Mouse (Mus musculus) megakaryocyte, embryonic 14.5 days (primary cell): ENCODE results near the gene Thumpd2. TPM values are rescaled to one million over a fixed set of nuclear protein-coding genes. Genes with fewer than 3 reads are reported as not detected.
A peak's percentile ranks its signal among the peaks of the same experiment; 100 is the strongest.

Source experiments
- H3K27me3 ChIP-seq: replicated peaks from 2 replicates; pipeline ENCODE3; 2012; ENCODE audit warnings: inconsistent platforms
- H3K36me3 ChIP-seq: replicated peaks from 2 replicates; pipeline ENCODE3; 2012; ENCODE audit warnings: low read length, inconsistent platforms, mixed read lengths
- H3K4me1 ChIP-seq: 2 replicates; pipeline ENCODE4 v1.6.1; 2012; ENCODE audit warnings: inconsistent platforms
- H3K4me3 ChIP-seq: replicated peaks from 2 replicates; pipeline ENCODE3; 2012; ENCODE audit warnings: moderate library complexity, mild to moderate bottlenecking, inconsistent platforms
- H3K9me3 ChIP-seq: 2 replicates; pipeline ENCODE4 v1.6.1; 2012; ENCODE audit warnings: inconsistent platforms
- FLI1 ChIP-seq: IDR thresholded peaks from 2 replicates; pipeline ENCODE4 v1.6.1; 2012; ENCODE audit warnings: low read length, inconsistent platforms, mixed read lengths
- GATA1 ChIP-seq: IDR thresholded peaks from 3 replicates; pipeline ENCODE4 v1.6.1; 2012; ENCODE audit warnings: mixed read lengths, low read length, inconsistent platforms, borderline replicate concordance
- polyA plus RNA-seq: library from polyadenylated mRNA; stranded (reverse); fragments of >175 nt; gene quantifications from 2 replicates; pipeline ENCODE4 v1.2.3, GENCODE M21; 2012; ENCODE audit warnings: low replicate concordance; ENCODE audit not compliant: insufficient read depth

Gene Thumpd2
- polyA plus RNA-seq, 1 experiment = 0.68 TPM

DNA sequence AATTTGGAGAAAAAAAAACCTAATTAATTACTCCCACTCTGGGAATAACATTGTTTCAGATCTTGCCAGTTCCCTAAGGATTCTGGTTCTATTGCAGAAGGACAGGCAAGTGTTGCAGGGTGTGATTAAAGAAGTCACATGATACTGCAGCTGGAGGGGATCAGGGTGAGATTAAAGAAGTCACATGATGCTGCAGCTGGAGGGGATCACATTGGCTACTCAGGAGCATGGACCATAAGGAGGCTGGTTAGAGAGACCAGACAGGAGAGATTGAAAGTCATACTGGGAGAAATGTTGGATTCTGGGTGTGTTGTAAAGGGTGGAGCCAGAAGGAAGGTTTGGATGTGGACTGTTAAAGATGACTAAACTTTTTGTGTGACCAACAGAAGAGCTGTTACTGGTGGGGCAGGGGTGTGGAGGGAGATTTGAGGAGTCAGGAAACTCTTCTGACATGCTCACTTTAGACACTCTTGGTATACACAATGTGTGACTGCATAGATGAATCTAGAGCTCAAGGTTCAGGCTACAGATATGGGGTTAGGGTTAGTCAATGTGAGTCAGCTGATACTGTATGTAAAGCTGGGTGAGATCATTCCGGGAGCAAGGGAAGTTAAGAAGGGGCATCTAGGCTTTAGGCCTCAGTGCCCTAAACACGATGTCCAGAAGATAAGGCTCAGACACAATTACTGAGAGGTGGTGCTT is 26.0 kb downstream of the Thumpd2 start:
- H3K36me3 ChIP-seq = peaks cover 94% of the 10 kb centered on the region
- no peak overlapping the region for H3K4me3 ChIP-seq
- TF ChIP-seq GATA1 (no peak), FLI1 (no peak)
- no peaks in the 10 kb centered on the region for H3K9me3 ChIP-seq
- H3K4me1 ChIP-seq = peaks cover 23% of the 10 kb centered on the region
- no peaks in the 10 kb centered on the region for H3K27me3 ChIP-seq

DNA sequence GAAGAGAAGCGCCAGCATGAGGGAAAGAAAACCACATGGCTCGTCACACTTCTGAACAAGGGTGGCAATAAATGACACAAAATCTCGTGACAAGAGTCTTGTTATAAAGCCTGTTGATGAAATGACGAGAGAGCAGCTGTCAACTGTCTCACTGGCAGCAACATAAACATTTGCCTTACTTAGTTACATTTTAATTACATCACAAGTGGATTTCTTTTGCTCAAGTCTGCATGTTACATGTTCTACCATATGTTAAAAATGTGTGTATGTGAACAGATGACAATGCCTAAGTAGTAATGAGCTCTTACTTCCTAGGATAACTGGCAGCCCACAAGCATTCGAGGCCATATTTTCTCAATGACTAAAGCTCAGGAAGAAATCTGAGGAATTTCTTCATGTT is 29.5 kb downstream of the Thumpd2 start:
- H3K9me3 ChIP-seq = 0 out of 2 replicates have a peak, but pooled peaks cover 2% of the 10 kb centered on the region
- no peaks in the 10 kb centered on the region for H3K27me3 ChIP-seq
- peaks cover 33% of the 10 kb centered on the region for H3K4me1 ChIP-seq
- TF ChIP-seq FLI1 (no peak), GATA1 (no peak)
- no peak overlapping the region for H3K4me3 ChIP-seq
- H3K36me3 ChIP-seq = peaks cover 84% of the 10 kb centered on the region

DNA sequence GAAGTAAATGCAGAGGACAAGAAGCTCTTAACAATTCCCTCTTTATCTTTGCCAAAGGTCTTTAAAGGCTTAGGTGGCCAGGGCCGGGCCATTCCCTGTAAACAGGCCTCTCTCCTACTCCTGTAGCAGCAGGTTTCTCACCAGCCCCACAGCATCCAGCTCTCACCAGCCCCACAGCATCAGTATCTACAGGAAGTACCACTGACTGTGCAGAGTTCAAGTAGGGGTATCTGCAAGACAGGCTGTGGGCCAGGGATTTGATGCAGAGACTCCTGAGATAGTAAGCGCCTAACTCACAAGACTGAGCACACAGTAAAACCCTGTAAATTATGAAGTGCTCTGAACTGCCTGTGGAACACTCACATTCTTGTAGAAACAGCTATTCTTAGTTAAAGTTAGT is 31.9 kb downstream of the Thumpd2 start:
- Histone ChIP-seq H3K36me3 (peaks cover 84% of the 10 kb centered on the region), H3K9me3 (0 out of 2 replicates have a peak, but pooled peaks cover 2% of the 10 kb centered on the region), H3K4me3 (no peak overlapping the region), H3K27me3 (no peaks in the 10 kb centered on the region), H3K4me1 (peaks cover 26% of the 10 kb centered on the region)
- TF ChIP-seq GATA1 (no peak), FLI1 (no peak)

DNA sequence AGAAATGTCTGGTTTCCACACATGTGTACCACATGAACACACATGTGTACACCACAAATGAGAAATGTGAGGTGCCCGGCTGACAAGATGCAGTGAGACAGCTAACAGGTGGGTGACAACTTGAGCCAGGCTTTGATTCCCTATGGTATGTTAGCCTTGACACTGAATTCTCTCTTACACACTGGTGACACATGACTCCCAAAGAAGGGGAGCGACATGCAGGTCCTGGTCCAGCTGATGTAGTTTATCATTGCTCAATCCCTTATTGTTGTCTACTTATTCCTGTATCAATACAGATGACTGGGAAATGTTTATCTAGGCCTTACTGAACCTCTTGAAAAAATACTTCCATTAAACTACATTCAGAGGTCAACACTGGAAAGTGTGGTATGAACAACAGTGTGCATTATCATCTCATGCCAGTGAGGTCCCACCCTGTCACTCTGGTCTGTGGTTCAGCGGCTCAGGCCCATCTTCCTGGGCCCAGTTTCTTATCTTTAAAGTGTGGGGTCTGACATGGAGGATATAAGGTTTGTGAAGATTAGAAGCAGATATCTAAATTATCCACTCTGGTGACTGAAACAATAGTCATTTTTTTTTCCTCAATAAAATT is 32.9 kb downstream of the Thumpd2 start:
- H3K4me3 ChIP-seq = no peak overlapping the region
- H3K9me3 ChIP-seq = 0 out of 2 replicates have a peak, but pooled peaks cover 2% of the 10 kb centered on the region
- H3K27me3 ChIP-seq = no peaks in the 10 kb centered on the region
- no peak for TF ChIP-seq FLI1
- no peak for TF ChIP-seq GATA1
- H3K36me3 ChIP-seq = peaks cover 88% of the 10 kb centered on the region
- peaks cover 35% of the 10 kb centered on the region for H3K4me1 ChIP-seq

DNA sequence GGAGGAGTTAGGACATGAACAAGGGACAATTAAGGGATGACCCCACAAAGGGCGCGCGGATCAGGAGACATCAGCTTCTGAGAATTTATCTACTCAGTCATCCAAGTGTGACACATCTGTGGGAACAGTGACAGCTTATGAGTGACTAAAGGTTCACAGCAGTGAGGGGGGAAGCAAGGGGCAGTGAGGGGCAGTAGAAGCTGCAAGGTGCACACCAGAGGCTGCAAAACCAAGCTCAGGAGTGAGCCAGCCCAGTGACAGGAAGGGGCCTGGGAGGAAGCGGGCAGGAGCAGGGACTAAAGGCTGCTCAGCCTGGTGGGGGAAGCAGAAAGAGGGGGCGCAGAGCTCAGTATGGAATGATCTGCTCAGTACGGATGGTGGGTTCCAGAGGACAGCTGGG is 37.6 kb downstream of the Thumpd2 start:
- peak overlapping the region; percentile 14 for H3K4me3 ChIP-seq
- H3K36me3 ChIP-seq = peaks cover 91% of the 10 kb centered on the region
- no peak for TF ChIP-seq GATA1
- no peak for TF ChIP-seq FLI1

DNA sequence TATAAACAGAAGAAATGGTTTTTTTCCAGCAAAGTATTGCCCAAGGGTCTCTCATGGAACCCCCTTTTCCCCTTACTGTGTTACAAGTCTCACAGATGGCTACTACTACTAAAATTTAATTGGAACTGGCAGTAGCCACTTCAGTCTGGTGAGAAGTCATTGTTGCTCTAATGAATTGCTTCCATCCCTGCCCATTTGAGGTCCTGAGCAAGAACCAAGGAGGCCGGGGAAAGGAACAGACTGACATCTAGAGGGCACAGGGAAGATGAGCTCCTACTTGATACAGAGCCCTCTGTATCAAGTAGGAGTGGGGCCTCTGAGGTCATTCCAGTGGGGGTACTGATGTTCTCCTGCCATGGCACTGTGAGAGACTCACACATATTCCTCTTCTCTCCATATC is 47.8 kb downstream of the Thumpd2 start:
- TF ChIP-seq FLI1 = no peak
- TF ChIP-seq GATA1 = no peak
- Histone ChIP-seq H3K4me3 (no peak overlapping the region), H3K36me3 (no peaks in the 10 kb centered on the region), H3K4me1 (peaks cover 12% of the 10 kb centered on the region), H3K9me3 (no peaks in the 10 kb centered on the region), H3K27me3 (peaks cover 16% of the 10 kb centered on the region)

More for the DNA sequence above, 37.6 kb downstream of the Thumpd2 start:
- Histone ChIP-seq H3K4me1 (peaks cover 42% of the 10 kb centered on the region), H3K27me3 (no peaks in the 10 kb centered on the region), H3K9me3 (0 out of 2 replicates have a peak, but pooled peaks cover 2% of the 10 kb centered on the region)

DNA sequence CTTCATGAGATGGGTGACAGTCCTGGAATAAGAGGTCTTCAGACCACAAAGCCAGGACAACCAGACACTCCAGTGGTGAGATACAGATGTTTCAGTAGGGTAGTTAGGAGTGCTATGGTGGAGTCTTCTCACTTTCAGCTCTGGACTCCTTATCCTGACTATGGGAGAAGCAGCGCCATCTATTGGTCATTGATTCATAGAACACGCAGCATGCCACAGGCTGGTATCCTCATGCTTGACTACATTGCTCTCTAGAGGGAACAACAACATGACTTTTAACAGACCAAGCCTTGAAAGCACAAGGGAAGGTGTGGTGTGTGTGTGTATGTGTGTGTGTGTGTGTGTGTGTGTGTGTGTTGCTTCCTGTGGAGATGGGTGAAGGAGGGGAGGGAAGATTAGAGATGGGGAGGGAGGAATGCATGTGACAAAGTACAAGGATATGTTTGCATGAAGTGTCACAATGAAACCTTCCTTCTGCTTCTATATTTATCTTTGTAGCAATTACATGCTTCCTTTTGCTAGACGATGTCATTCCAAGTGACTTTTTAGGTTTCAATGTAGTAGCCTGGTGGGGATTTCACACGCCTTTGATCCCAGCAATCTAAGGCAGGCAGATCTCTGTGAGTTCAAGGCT is 49.0 kb downstream of the Thumpd2 start:
- no peaks in the 10 kb centered on the region for H3K36me3 ChIP-seq
- H3K9me3 ChIP-seq = no peaks in the 10 kb centered on the region
- H3K4me3 ChIP-seq = no peak overlapping the region
- peaks cover 20% of the 10 kb centered on the region for H3K27me3 ChIP-seq
- H3K4me1 ChIP-seq = peaks cover 12% of the 10 kb centered on the region
- TF ChIP-seq FLI1 = no peak

DNA sequence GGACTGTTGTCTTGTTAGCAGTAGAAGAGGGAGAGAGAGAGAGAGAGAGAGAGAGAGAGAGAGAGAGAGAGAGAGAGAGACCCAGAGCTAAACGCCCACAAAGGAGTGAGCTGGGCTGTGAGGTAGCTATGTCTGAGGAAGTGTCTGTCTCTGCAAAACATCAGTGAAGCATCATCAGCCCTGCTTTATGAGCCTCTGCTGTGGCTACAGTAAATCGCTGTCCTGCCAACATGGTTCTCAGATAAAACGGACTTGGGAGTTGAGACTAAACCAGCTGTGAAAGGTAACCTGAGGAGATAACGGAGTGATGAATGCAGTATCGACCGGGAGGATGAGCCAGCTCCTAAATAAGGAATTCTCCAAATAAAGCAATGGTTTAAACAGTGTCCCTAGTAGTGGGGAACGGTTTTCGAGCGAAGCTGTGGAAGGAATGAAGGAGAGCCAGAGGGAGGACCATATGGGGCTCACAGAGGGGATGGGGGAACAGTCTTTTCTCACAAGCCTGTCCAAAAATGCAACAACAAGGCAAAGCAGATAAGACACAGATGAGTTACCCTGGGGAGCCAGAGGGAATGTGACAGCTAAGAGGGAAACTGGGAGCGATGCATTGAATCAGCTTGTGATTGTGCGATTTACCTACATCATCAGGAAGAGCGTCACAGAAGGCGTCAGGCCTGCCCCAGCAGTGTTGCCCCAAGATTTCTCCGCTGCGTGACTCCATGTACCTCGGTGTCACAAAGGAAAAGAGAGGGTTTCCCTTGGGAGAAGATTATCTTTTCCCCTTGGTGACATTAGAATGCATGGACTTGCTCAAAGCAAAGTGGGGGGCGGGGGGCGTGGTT is 53.8 kb downstream of the Thumpd2 start:
- Histone ChIP-seq H3K36me3 (no peaks in the 10 kb centered on the region), H3K27me3 (peaks cover 21% of the 10 kb centered on the region), H3K4me1 (peaks cover 4% of the 10 kb centered on the region), H3K9me3 (peaks cover 9% of the 10 kb centered on the region), H3K4me3 (no peak overlapping the region)
- TF ChIP-seq GATA1 = no peak
- TF ChIP-seq FLI1 = no peak

DNA sequence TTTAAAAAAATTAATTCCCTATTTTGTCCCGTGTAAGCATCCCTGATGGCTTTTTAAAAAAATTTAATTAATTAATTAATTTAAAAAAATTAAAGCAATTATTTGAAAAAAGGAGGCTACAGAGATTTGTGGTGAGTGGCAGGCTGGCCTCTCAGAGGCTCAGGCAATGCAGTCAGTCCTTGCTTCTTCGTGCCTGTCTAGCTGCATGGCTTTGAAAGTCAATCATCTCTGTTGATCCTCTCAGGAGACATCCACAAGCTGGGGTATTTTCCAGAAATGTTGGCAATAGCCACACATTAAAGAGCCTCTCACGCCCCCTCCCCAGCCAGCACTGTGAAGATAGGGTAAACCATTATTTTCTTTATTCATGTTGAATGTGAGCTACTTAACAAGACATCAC is 54.7 kb downstream of the Thumpd2 start:
- H3K4me3 ChIP-seq = no peak overlapping the region
- TF ChIP-seq FLI1 = no peak
- no peak for TF ChIP-seq GATA1
- peaks cover 9% of the 10 kb centered on the region for H3K9me3 ChIP-seq
- peaks cover 21% of the 10 kb centered on the region for H3K27me3 ChIP-seq
- H3K36me3 ChIP-seq = no peaks in the 10 kb centered on the region
- H3K4me1 ChIP-seq = no peaks in the 10 kb centered on the region
